Mouse (Mus musculus): ENCODE results near the gene Dmrta1.
A peak's percentile ranks its signal among the peaks of the same experiment; 100 is the strongest.
"Not testable (repeated sequence)": the region's sequence is repeated elsewhere in the genome, so short reads cannot be mapped to it uniquely, and the experiment has no call there.

The Dmrta1 gene

GRCm38 (mm10) chr4:89679195-89679594, at the start of gene Dmrta1:
Gene Dmrta1 (plus strand): TSS chr4:89679436.
- no peak for DNase-seq (ENCODE audit: low spot score)

- no peak for DNase-seq (ENCODE audit: low spot score)
Measured at GRCm38 (mm10) chr4:89630374-89631079, 48.7 kb upstream of the Dmrta1 start.

DNA sequence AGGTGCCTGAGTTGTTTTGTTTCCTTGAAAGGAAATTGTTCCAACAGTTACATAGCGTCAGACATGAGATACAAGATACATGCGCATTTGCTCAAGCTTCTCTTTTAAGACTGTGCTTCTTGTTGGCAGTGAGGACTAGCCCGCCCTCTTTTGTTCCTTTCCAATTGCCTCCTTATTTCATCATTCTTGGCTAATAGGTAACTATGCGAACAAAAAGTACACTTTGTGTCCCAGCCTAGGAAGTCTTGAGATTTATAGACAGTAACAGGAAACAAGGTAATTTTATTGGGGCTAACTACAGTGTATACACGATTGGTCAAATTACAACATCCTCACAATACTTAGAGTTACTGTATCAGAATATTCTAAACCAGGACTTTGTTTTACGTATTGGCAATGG, 47.7 kb upstream of the Dmrta1 start:
- DNase-seq (ENCODE audit: low spot score), result no peak

DNA sequence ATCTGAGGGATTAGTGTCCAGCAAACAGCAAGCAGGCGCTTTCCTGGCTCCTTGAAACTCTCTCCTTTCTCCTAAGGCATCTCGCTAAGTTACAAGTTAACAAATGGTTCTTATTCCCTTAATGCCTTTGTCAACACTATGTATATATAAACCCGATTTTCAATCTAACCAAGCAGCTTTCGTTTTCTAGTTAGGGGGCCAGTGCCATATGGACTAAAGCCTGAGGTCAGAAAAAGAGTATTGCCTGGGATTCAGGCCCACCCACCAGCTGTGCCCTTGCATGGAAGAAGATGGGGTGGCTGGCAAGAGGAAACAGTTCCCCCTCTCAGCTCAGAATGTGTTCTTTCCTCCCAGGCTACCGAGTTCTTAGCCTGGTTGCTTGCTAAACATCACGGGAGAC, 40.6 kb upstream of the Dmrta1 start:
- no peak for DNase-seq (ENCODE audit: low spot score)

DNA sequence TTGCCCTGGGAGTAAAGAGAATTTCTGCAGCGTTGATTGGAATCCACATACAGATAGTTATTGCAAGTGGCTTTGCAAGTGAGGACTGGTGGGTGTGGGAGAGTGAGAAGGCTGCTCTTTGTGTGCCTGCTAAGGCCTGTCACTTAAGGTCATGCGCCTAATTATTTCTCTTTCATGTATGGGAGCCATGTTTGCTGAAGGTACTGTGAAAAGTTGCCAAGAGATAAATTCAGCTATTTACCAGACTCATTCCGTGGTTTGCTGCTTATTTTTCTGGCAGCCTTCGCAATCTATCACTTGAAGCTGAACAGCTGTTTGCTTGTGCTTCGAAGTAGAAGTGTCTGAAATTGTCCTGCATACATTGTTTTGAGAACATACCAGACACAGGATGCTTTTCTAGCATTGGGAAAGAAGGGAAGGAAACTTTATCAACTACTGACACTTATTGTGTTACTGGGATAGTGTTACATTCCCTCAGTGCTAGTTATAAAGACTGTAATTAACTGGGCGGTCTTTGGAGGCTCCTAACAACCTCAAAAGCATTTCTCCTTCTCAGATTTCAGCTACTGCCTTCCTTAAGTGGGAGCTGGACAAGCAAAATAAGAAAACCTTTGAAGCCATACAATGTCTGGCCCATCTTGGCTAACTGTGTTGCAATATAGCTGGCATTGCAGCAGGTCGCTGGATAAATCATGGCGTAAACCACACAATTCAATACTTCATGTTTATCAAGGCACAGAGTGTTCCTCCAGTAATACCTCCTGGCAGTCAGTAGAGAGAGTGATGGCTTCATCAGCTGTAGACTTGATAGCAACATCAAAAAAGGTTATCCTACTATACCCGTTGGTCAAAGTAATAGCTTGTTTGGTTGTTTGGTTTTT, 34.8 kb upstream of the Dmrta1 start:
- no peak for DNase-seq (ENCODE audit: low spot score)

DNA sequence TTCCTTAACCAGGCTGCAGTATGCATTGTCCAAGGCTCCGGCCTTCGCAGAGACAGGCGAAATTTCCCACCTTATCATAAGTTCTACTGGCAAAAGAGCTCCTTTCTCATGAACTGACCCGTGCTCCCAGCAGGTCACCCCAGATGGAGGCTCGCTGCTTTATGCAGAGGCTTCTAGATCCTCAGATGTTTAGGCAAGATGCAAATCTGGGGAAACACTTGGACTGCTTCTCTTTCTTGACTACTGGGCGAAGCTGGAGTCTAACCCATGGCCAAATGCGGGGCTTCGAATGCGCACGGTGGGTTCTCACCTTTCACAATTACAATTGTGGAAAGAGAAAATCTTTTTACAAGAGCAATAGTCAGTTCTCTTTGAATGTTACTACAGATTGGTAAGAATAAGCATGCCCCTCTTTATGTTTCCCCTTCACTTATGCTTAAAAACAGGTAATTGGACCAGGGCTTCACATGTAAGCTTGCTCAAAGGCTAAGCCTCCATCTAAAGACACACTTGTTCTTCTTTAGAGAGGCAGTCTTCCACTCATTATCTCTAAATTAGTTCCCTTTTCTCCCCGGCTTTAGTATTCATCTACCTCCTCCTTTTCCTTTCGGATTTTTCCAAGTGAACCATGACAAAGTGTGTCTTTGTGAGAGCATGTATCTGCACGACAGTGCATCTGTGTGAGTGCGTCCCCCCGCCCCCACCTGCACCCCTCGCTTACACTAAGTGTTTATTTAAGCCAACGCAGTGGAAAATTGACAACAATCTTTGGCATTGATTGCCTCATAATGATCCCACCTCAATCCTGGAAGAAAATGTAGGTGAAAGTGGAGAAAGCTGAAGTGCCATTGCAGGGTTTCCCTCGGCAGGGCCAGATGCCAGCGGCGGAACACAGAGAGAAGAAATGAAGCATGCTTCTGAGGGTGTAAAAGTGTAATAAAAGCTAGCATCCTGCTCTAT, 28.6 kb upstream of the Dmrta1 start:
- DNase-seq (ENCODE audit: low spot score), result peak; percentile 49

DNA sequence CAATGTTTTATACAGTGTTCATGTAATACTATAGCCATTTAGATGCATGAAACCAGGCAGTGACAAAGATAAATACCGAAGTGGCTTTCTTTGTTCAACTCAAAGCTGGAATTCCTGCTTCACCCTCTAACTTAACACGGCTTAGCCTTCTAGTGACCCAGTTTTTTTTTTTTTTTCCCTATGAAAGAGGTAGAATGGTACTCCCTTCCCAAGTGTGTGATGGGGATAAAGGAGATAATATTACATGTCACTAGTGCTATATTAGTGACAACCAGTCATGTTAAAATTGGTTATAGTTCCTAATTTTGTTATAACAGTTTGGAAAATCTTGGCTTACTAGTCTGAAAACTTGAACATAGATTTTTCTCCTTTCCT, 27.9 kb upstream of the Dmrta1 start:
- no peak for DNase-seq (ENCODE audit: low spot score)

DNA sequence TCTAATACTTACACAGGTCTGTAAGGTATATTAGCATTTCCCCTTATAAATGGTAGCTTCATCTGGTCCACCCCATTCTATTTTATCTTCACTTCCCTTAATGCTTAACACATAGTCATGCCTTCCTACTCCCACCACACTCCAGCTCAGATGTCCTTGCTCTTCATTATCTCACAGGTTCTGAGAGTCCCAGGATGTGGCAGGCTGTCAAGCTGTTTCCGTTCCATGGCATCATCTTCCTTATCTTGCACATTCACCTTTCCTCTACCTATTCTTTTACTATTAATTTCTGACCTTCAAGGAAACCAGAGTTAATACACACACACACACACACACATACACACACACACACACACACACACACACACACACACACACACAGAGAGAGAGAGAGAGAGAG, 27.5 kb upstream of the Dmrta1 start:
- no peak for DNase-seq (ENCODE audit: low spot score)

DNA sequence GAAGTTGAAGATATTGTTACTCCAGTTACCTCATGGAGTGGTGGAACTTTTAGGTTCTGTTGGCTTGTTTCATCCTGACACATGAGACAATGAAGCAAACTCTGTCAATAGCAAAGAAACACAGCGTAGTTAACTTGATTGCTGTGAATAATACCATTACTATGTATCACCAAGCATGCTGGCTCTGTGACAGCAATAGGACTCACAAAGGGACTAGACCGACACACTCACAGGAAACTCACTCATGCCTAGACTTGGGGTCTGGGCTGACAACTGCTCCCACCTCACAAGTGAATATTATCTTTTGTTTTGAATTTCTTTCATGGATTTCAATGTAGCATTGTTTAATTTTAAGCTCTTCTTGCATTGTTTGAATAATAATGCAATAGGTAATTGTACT, 15.8 kb upstream of the Dmrta1 start:
- no peak for DNase-seq (ENCODE audit: low spot score)

DNA sequence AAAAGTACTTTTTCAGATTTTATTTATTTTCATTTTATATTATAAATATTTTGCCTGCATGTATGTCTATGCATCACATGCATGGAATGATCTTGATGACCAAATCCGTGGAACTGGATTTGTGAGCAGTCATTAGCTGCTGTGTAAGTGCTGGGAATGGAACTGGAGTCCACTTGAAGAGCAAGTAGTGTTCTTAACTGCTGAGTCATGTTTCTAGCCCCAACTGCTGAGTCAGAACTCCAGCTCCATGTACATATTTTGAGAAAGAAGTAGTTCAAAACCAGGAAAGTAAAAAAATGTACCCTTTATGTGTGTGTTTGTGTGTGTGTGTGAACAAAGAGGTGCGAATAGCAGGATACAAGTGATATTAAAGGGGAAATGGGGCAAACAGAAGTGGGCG, 4.5 kb upstream of the Dmrta1 start:
- no peak for DNase-seq (ENCODE audit: low spot score)

DNA sequence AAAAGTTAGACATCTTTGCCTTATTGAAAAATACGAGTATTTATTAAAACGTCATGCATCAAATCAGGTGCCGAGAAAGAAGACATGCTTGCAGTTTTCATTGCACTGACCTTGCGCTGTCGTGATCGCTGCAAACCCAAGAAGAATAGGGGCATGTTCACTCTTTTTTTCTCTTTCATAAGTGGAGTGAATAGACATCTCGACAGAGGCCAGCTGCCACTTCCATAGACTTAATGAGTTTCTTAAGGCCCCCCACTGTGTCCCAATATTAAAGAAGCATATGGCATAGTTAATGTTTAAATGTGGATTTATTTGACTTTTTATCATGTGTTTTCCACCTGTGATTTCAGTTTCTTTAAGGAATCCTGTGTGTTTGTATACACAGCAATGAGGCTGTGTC, 1.3 kb upstream of the Dmrta1 start:
- peak; percentile 51 for DNase-seq (ENCODE audit: low spot score)

- DNase-seq (ENCODE audit: low spot score), result no peak
Measured at GRCm38 (mm10) chr4:89678713-89679112, 523 bp upstream of the Dmrta1 start.

GRCm38 (mm10) chr4:89687961-89688803, 8.9 kb downstream of the Dmrta1 start:
- peak; percentile 65 for DNase-seq (ENCODE audit: low spot score)

DNA sequence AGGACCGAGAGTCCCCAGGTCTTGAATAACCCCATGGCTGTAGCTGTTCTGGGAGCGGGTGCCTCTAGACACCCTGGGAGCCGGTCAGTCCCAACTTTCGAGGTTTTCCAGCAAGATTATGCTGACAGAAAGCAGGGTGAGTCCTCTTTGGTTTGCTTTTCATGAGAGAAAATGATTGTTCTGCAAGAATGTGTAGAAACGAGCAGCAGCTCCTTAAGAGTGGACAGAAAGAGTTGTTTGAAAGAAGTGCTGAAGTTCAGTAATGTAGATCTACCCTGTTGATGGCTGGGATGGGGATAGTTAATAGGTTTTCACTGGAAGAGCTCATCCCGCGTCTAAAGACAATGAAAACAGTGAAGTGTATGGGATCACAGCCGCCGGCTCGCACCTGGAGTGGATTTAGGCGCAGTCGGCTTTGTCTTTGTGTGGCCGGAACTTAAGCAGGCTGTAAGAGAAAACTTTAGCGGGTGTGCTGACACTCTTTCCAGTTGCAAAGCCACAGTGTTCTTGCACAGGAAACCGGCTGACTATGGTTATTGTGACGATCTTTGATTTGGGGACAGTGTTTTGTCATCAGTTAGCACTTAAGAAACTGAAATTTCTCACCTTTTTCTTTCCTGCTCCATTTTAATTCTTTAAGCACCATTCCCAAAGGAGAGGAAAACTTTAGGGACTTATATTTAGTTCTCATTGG, 9.7 kb downstream of the Dmrta1 start:
- DNase-seq (ENCODE audit: low spot score), result peak; percentile 32

DNA sequence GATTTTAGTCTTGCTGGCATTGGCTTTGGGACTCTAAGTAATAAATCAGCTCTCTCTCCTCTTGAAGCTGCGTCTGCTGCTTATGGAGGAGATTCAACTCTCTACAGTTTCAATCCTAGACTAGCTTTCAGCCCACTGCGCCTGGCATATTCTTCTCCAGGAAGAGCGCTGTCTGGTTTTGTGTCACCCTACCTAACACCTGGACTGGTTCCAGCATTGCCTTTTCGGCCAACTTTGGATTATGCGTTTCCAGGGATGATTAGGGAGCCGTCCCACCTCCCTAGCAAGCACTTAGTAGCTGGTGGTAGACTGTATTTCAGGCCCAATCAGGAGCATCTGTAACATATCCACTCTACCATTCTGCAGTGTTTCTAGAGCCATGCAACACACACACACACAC, 12.7 kb downstream of the Dmrta1 start:
- DNase-seq (ENCODE audit: low spot score), result no peak

DNA sequence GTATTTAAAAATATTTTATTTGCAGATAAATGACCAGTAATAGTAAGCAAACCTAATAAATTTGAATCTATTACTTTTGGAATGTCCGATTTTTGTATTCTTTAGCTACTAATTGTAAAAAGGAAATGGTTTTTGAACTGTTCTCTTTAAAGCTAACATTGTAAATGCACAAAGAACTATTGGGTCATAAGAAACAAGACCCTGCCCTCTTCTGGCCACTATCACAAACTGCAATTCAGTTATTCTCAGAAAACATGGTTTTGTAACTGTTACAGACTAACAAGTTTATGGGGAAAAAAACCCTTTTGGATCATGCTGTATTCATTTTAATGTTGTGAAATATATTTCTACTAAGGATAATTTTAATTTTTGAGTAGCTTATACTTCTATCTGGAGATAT, 13.5 kb downstream of the Dmrta1 start:
- DNase-seq (ENCODE audit: low spot score), result peak; percentile 46

DNA sequence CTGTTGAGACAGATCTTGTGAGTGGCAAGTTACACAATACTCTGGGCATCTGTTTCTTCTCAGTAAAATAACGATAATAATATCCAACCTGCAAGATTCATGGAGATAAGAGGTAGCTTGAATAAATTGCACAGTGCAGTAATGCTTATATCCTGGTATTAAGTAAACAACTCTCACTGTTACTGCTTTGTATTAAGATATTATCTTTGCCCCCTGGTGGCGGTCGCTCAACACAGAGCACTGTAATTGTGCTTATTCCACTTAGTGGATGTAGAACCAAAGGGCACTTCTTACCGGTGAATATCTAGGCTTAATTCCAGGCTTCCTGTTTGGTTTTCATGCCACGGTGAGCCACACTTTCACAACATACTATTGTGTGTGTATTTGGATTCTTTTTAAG, 16.4 kb downstream of the Dmrta1 start:
- peak; percentile 38 for DNase-seq (ENCODE audit: low spot score)

GRCm38 (mm10) chr4:89697951-89698350, 18.7 kb downstream of the Dmrta1 start:
- no peak for DNase-seq (ENCODE audit: low spot score)

GRCm38 (mm10) chr4:89723526-89724190, 44.4 kb downstream of the Dmrta1 start:
- DNase-seq (ENCODE audit: low spot score), result not testable (repeated sequence)

Data from retina, embryonic 14.5 days (tissue).